Mouse (Mus musculus): ENCODE results near the gene Dock4.
"Not testable (repeated sequence)": the region's sequence is repeated elsewhere in the genome, so short reads cannot be mapped to it uniquely, and the experiment has no call there.

Dock4 gene

DNA sequence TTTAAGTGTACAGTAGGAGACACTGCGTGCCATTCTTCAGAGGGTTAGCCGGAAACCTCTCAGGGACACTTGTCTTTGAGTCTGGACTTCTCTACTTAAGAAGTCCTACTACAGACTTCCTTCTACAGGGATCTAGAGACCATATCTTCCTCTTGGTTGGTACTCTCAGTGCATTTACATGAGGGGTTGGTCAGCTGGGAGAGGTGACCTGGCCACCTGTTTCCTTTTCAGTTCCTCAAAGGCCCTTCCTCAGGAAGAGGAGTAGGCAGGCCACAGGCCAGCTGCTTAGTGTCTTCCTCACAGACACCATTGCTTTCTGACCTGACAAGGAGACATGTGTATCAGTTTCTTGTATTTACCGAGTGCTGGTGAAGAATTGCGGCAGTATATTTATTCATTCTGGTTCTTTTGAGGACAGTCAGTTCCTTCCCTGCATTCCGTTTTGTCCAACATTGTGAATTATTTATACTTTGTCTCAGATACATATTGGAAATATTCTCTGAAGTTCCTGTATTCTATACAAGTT, 380.2 kb downstream of the Dock4 start:
- DNase-seq (ENCODE audit: low spot score): no peak

DNA sequence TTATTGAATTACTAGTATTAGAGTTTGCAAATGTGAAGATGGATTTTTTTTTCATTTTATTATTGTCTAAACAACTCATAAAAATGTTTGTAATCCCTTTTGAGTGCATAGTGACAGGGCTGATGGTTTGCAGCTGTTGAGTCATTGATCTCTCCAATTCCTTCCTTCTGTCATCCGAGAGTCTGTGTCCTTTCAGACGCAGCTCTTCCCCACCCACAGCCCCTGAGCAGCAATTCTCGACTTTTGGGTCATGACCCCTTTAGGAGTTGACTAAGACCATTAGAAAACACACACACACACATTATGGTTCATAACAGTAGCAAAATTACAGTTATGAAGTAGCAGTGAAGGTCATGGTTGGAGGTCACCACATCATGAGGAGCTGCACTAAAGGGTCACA, 380.7 kb downstream of the Dock4 start:
- no peak for DNase-seq (ENCODE audit: low spot score)

DNA sequence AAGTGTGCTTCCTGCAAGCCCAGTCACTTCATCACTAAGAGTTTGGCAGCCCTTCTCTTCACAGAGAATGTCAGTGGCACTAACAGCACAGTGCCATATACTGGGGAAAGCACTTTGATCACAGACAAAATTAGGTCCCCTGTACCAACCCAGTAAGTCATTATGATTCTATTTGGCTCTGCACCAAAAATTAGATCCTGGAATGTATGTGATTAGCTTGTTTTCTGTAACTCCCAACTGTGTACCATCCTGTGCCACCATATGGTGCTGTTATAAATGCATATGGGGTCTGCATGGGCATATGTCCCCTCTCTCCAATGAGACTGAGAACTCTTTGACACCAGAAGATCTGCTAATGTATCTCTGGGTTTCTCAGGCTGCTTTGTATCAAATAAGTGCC, 382.3 kb downstream of the Dock4 start:
- DNase-seq (ENCODE audit: low spot score): no peak

DNA sequence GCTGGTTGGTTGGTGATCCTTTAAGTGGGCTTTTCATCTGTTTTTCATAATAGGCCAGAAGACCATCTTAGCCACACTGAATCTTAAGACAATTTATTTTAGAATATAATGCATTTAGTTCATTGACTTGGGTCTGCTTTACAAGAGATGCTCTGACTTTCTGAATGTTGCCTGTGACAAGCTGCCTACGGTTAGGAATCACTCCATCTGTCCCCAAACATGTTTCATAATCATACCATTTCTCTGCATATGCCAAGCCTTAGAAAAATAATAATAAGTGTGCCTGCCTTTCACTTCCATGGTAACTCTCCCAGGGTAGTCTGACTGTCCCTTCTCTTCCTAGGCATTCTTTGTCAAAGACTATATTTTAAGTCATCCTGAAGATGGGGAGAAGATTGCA, 383.5 kb downstream of the Dock4 start:
- no peak for DNase-seq (ENCODE audit: low spot score)

DNA sequence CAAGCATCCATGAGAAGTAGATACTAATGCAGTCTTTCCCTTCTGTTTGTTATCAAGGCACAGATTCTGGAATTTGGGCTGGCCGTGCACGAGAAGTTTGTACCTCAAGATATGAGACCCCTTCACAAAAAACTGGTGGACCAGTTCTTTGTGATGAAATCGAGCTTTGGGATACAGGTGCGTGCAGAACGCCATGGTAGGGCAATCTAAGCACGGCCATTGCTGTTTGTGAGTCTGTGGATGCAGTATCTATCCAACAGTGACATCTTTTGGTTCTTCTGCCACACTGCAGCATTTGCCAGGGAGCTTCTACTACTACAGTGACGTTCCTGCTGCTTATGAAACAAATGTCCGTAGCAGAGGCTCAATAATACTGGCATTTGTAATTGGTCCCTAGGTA, 386.4 kb downstream of the Dock4 start:
- DNase-seq (ENCODE audit: low spot score): no peak

DNA sequence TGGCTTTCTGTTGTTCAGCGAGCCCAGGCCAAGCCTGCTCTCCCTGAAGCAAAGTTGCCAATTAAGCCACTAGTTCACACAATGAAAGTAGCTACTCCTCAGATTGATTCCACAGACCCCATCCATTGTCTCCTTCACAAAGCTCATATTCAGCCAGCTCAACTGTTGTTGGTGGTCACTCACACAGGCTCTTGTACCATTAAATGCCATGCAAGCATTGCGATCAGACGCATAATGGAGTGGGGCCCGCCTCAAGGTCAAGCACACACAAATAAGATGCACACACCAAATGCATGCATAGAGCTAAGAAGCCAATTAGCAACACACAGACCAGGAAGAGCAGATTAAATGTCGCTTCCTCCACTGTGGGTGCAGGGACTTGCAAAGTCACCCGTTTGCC, 391.2 kb downstream of the Dock4 start:
- no peak for DNase-seq (ENCODE audit: low spot score)

DNA sequence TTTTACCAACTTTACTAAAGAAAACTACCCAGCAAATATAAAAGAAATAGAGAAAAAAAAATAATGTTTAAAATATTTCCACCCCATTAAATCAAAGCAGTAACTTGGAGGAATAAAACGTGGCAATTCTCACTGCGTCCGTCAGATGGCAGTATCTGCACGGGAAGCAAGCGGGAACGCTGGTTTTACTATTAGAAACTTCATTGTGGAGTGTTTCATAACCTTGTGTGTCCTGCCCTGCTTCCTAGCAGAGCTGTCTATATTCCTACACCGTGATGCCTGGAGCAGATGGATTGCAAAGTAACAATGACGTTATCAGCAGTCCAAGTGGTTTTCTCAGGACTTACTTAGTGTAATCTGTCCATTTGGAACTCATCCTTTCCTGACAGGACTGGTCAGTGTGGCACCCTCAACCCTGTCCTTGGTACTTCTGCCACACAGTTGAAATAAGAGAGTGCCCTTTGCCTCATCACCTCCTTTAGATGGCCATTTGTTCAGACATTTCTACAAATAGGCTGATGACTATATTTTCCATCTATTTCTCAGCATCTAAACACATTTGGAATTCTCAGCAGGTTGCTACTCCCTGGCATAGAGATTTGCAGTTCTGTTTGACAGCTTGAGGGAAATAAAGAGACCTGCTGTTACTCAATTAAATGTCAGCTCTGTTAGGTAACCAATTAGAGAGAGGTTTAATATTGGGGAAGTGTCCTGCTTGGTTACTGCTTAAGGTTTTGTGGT, 392.0 kb downstream of the Dock4 start:
- DNase-seq (ENCODE audit: low spot score): peak; percentile 24

DNA sequence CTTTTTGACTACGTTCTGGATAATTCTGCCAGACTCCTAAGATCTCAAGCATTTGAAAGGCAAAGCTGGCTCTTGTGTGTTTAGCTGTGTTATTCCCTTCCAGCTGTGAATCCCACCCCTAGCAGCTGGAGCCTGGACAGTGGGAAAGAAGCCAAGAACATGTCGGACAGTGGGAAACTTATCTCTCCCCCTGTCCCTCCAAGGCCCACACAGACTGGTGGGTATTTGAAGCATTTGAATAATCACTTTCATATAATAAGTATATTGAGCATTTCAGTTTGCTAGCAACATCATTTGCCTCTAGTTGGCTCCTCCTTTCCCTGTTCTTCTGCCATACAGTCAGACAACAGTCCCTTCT, 392.6 kb downstream of the Dock4 start:
- no peak for DNase-seq (ENCODE audit: low spot score)

DNA sequence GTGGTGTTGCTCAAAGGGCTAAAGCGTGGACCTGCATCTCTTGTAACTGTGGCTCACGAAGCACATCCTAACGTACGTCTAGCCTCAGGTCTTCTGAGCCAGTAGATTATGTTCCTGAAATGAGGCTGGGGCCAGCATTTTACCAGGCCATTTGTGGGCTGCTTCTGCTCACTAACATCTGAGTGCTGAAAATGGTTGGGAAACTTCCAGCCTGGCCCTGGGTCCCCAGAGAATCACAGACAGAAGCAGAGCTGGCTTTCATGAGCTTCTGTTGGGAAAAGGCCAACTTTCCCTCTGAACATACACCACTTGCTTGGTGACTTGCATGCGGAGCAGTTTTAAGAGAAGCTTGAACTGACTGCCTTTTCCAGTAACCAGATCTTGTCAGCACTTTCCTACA, 393.2 kb downstream of the Dock4 start:
- DNase-seq (ENCODE audit: low spot score): no peak

DNA sequence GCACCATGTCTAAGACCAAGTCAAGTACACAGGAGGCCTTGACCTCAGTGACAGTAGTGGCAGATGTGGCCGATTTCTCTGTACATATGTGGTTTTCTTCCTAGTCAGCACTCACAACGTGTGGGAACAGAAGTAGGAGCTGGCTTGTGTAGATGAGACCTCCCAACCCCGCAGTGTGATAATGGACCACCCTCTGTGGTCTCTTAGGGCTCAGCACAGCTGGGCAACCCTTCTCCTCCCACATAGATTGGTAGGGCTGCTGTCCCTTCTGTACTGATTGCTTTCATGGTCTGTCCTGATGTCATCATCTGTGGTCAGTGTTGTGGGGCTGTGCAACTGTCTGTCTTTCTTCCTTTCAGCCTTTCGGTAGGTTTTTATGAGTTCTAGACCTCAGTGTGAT, 394.1 kb downstream of the Dock4 start:
- no peak for DNase-seq (ENCODE audit: low spot score)

DNA sequence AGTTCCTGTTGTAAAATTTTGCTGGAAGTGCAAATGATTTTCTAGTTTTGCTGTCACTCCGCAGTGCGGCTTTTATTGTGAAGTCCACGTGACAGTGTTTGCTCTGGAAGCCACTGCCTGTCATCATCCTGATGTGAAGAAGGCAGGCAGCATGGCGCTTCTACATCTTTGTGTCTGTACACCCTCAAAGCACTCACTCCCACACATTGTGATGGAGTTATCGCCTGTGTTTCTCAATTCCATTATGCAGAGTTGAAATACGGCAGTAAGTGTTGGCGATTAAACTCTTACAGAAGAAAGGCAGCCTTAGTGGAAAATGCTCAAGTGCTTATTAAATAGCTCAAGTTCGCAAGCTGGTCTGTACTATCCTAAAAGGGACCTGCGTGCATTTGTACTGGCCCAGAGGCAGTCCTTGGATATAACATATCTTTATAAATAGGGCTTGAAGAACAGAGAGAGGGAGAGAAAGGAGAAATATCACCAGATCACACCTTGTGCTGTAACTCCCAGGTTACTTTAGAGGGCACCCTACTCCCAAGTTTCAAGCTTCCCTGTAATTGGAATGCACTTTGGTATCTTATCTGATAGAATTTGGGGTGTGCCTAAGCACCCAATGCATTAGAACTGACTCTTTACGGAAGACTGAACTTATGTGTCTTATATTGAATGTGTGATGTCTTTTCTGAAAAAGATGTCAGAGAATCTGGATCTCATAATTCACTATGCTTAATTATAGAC, 396.7 kb downstream of the Dock4 start:
- DNase-seq (ENCODE audit: low spot score): no peak

DNA sequence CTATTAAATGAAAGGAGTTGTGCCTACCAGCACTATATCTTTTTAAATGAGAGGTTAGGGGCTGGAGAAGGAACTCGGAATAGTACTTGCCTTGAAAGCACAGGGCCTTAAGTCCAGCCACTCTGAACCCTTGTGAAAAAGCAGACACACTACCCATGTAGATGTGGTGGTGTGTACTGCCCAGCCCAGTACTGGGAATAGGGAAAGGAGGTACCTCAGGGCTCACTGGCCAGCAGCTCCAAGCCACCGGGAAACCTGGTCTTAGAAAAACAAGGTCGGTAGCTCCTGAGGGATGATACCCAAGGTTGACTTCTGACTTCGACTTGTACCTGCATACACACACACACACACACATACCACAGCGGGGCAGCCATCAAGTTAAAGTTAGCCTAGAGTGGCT, 397.2 kb downstream of the Dock4 start:
- no peak for DNase-seq (ENCODE audit: low spot score)

DNA sequence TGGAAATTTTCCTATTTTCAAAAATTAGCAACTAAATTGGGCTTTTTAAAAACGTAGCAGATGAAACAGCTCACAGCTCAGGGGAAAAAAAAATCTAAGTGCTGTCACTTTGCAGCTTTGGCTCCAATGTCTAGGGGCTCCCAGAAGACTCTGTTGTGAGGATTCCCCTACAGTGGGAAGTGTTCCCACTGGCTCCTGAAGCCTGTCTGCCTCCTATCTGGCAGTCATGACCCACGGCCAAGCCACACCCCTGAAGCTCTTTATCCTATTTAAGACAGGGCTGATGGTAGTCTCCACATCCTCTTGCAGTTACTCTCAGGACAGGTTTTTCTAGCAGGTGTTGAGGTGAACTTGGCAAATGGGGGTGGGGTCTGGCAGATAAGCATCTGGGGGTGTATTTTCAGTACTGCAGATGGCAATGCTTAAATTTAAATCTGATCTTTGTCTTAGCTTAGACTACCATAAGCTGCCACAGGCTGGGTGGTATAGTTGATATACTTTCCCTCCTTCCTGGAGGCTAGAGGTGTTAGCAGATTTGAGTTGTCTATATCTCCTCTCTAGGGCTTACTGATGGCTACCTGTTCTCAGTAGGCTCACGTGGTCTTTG, 397.8 kb downstream of the Dock4 start:
- no peak for DNase-seq (ENCODE audit: low spot score)

DNA sequence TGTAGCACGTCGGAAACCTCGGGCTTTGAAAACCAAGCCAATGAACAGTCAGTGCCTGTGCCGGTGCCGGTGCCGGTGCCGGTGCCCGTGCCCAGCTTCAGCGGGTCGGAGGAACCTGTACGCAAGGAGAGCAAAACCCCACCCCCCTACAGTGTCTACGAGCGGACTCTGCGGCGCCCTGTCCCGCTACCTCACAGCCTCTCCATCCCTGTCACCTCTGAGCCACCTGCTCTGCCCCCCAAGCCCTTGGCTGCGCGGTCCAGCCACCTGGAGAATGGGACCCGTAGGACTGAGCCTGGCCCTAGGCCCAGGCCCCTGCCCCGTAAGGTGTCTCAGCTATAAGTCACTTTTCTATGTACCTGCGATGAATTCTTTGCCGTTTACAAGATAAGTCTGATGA, 398.6 kb downstream of the Dock4 start:
- DNase-seq (ENCODE audit: low spot score): no peak

DNA sequence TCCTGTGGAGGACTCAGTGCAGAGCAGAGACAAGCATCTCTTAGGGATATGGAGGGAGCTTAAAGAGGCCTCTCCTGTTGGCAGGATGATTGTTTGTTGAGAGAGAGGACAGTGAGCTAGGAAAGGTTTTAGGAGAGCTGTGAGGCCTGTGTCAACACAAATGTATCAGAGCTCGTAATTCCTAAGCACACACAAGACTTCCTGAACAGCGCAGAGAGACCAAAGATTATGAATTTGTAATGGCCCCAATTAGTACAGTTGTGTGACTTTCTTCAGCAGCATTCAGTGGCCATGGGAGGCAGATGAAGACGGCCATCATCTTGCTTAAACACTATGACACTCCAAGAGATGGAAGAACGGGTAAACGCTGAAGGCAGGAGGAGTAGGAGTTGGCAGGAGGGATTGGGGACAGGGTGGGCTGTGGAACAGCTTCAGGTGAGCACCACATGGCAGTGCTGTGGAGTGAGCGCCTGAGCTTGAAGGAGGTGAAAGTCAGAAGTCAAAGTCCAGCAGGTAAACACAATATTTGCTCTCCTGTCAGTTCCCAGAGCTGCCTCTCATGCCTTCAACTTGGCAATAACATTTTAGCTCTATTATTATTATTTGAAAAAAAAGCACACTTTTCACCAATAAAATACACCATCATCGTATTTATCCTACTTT, 409.1 kb downstream of the Dock4 start:
- no peak for DNase-seq (ENCODE audit: low spot score)

DNA sequence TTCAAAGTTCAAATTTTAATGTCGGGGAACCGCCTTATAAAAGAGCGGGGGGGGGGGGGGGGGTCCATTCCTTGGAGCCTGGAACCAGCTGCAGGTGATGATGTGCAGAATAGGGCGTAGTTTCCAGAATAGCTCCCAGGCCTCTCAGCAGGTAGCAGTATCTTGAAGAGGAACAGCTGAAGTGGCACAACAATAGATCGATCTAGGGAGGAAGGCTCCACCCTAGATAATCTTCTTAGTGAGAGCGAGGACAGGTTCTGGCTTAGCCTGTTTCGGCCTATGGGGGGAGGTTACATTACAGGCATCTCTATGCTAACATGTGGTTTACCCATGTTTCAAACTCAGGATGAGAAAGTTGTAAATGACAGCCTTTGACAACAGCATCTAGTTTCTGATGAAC, 411.7 kb downstream of the Dock4 start:
- no peak for DNase-seq (ENCODE audit: low spot score)

DNA sequence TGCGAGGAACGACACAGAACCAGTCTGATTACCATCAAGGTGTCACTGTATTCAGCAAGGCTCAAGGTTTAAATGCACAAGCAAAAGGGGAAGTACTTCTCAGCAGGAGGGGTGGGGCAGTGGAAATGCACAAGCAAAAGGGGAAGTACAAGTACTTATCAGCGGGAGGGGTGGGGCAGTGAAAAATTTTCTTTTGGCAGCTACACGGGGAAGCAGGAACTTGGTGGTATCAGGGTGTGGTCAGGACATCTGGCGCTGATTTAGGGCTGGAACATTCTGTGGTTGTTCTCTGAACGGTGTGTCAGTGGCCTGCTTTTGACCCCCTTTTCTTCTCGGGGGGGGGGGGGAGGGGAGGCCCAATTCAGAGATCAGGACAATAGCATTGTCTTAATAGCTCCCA, 413.0 kb downstream of the Dock4 start:
- DNase-seq (ENCODE audit: low spot score): not testable (repeated sequence)

DNA sequence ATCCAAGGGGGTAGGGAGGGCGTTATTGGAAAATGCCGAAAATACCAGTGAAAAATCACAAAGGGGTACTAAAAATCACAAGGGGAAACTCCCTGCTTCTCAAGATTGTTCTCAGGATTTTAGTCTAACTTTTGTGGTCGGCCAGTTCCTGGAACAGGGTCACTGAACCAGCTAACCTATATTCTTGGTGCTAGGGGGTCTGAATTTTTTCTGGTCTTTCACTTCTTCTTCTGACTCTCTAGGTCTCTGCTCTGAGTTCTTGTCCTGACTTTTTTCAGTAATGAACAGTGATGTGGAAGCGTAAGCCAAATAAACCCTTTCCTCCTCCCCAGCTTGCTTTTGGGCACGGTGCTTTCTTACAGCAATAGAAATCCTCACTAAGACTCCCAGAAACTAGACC, 424.6 kb downstream of the Dock4 start:
- no peak for DNase-seq (ENCODE audit: low spot score)

DNA sequence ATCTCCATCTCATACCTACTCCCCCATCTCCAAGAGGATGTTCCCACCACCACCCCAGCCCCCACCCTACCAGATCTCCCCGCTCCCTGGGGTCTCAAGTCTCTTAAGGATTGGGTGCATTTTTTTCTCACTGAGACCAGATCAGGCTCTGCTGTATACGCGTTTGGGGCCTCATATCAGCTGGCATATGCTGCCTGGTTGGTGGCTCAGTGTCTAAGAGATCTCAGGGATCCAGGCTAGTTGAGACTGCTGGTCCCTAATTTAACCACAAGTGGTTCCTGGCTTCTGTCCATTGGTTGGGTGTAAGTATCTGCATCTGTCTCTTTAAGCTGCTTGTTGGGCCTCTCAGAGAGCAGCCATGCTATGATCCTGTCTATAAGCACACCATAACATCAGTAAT, 427.0 kb downstream of the Dock4 start:
- DNase-seq (ENCODE audit: low spot score): no peak

DNA sequence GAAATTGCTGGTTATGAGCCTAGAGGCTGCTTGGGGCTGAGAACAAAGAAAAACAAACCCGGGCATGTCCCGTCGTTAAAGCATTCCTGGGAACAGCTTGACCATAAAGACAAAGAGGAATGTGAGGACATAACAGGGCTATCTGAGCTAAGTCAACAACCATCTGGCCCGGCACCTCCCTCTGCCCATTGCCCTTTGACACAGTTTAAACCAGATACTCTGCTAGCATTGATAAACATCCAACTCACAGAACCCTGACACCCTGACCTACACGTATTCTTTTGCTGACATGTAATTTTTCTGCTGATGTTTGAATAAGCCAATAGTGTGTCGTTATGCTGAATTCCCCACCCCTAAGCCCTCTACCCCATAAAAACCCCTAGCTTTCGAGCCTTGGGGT, 427.5 kb downstream of the Dock4 start:
- not testable (repeated sequence) for DNase-seq (ENCODE audit: low spot score)

DNA sequence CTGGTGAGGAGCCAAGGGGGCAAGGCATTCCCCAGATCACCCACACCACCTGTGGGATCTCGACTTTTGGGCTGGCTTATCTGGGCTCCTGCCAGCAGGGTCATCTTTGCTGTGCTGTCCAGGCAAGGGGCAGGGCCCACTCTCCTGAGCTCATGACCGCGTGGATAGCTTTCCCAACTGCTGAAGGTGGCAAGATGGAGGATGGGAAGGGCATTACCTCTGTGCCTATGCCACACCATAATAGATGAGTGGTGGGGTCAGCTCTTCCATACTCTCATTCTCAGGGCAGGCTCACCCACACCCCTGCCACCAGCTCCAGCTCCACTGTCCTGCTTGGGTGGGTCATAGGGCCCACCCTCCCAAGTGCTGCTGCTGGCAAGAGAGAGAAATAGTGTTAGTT, 439.2 kb downstream of the Dock4 start:
- DNase-seq (ENCODE audit: low spot score): no peak

DNA sequence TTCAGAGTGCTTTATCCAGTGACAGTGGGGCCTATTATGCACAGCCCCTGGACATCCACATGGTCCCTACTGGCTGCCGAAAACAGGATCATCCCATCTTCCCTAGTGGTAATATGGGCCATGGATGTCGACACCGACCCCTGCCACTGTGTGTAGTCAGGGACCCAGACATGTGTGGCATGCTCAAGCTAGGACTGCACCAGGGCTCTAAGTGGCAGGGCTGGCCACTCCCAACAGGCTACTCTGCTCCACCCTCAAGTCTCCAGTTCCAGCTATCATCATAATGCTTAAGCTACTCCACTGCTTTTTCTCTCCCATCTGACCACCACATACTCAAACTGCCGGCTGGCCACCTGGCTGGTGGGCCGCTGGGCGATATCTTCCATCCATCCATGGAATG, 439.6 kb downstream of the Dock4 start:
- no peak for DNase-seq (ENCODE audit: low spot score)

DNA sequence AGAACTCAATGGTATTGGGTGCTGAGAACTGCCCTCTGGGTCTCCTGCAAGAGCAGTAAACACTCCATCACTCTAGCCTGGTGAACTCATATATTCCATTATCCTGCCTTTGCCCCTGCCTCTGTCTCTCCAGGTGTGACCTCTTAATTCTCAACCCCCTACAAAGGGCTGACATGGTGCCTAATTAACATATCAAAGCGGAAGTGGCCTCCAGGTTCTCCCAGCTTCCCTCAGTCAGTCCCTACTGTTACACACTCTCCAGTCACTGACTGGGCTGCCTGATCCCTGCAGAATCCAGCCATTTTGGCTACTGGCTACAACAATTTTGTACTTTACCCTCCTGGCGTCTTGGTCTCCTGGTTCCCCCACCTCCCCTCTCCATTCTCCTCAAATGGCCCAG, 441.7 kb downstream of the Dock4 start:
- no peak for DNase-seq (ENCODE audit: low spot score)
